Mouse (Mus musculus): ENCODE results near the gene Ltb4r1. TPM values are rescaled to one million over a fixed set of nuclear protein-coding genes. Genes with fewer than 3 reads are reported as not detected.

The Ltb4r1 gene
- polyA plus RNA-seq (2012; rRNA removed) = 0.25 and 0.45 TPM in 2 replicates

DNA sequence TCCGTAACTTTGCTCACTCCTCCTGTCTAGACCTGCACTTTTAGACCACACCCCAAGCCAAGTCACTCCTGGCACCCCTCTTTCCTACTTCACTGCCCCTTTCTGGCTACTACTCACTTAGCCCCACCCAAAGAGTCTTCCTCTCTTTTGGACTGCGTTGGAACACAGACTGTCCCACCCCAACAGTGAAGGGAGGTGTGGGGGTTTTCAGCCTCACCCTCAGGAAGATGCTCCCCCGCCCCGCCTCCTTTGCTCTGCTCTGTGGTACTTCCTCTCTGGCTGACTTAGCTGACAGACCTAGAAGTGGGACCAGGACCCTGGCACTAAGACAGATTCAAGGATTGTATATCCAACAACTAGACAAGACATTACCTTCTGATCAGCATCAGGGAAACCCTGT lies at the start of gene Ltb4r1:
TSS of gene Ltb4r1 (plus strand) at position 267 of the 400 bp plus-strand sequence.
- H3K4me3 ChIP-seq (ENCODE audit: insufficient read depth, low read length) = no peak within 1 kb of the TSS
- H3K27ac ChIP-seq (ENCODE audit: insufficient read depth, low read length) = no peak within 1 kb of the TSS
- TF ChIP-seq POLR2A (IDR thresholded peaks at IDR 0.05; ENCODE audit: extremely low read depth, insufficient read depth, low read length) (no peak), CTCF (IDR thresholded peaks at IDR 0.05; ENCODE audit: extremely low read depth, insufficient read depth, low read length) (no peak)
- H3K4me1 ChIP-seq (ENCODE audit: control insufficient read depth, insufficient read depth, low read length) = no peaks in the 10 kb centered on the region

DNA sequence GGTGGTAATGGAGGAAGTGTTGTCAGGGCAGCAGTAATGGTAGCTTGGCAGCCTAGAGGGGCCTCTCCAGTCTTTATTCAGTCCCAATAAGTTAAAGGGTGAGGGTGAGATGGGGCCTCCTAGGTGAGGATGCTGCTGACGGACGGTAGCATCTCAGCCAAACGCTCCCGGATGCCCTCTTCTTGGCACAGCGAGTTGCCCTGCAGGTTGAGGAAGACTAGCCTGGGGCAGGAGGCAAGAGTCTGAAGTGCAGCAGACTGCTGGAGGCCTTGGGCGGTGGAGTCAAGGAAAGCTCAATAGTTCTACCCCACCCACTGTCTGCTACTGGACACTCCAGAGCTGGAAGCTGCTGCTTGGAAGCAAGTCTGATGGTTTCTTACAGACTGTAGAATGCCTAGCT lies 49.5 kb upstream of the Ltb4r1 start:
- no peak for TF ChIP-seq CTCF (IDR thresholded peaks at IDR 0.05; ENCODE audit: extremely low read depth, insufficient read depth, low read length)
- TF ChIP-seq POLR2A (IDR thresholded peaks at IDR 0.05; ENCODE audit: extremely low read depth, insufficient read depth, low read length) = no peak
- no peak overlapping the region for H3K4me3 ChIP-seq (ENCODE audit: insufficient read depth, low read length)
- no peak overlapping the region for H3K27ac ChIP-seq (ENCODE audit: insufficient read depth, low read length)
- H3K4me1 ChIP-seq (ENCODE audit: control insufficient read depth, insufficient read depth, low read length) = no peaks in the 10 kb centered on the region

DNA sequence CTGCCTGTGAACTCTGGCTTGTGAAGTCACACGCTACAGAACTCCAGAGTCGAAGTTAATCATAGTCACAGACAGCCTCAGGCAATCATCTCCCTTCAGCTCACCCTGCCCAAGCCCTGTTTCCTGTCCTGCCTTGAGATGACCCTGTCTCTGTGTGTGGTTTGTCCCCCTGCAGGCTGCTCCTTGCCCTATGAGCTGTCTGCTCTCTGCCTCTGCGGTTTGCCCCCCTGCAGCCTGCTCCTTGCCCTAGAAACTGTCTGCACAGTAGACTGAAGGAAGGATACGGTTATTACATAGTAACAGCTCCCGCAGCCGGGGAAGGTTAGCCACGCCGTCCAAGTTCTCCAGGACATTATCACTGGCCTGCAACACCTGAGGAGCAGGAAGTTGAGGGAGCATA lies 48.9 kb upstream of the Ltb4r1 start:
- no peak overlapping the region for H3K4me3 ChIP-seq (ENCODE audit: insufficient read depth, low read length)
- no peak for TF ChIP-seq CTCF (IDR thresholded peaks at IDR 0.05; ENCODE audit: extremely low read depth, insufficient read depth, low read length)
- no peak for TF ChIP-seq POLR2A (IDR thresholded peaks at IDR 0.05; ENCODE audit: extremely low read depth, insufficient read depth, low read length)
- no peaks in the 10 kb centered on the region for H3K4me1 ChIP-seq (ENCODE audit: control insufficient read depth, insufficient read depth, low read length)
- no peak overlapping the region for H3K27ac ChIP-seq (ENCODE audit: insufficient read depth, low read length)

DNA sequence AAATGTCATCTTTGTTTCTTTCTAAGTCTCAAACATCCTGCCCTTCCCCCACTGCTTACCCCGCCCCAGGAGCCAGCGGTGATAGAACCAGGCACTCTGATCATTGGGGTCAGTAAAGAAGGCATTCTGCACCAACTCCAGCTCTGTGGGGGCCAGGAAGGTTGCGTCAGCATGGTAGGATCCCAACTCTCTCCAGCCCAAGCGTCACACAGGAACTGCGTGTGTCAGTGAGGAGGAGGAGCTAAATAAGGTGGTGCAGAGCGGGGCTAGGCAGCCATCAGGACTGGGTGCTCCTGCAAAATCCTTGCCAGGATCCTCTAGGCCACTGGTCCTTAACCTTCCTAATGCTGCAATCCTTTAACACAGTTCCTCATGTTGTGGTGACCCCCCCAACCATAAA lies 46.0 kb upstream of the Ltb4r1 start:
- H3K4me1 ChIP-seq (ENCODE audit: control insufficient read depth, insufficient read depth, low read length) = no peaks in the 10 kb centered on the region
- H3K27ac ChIP-seq (ENCODE audit: insufficient read depth, low read length) = no peak overlapping the region
- TF ChIP-seq POLR2A (IDR thresholded peaks at IDR 0.05; ENCODE audit: extremely low read depth, insufficient read depth, low read length) = no peak
- no peak for TF ChIP-seq CTCF (IDR thresholded peaks at IDR 0.05; ENCODE audit: extremely low read depth, insufficient read depth, low read length)
- no peak overlapping the region for H3K4me3 ChIP-seq (ENCODE audit: insufficient read depth, low read length)

DNA sequence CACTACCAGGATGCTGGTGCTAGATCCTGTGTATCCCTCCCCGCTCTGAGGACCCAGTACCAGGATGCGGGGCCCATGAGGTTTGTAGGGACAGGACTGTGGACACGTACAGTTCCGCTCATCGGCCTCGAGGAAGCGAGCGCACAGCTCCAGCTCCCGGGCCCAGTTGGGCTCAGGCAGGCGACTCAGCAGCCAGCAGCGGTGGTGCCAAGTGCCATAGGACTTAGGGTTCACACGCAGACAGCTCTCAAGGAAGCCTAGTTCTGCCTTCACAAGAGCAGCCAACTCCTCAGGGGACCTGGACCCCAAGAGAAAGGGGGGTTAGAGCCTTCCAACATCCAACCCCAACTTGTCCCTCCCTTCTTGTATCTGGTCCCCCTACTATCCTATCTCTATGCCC lies 45.1 kb upstream of the Ltb4r1 start:
- TF ChIP-seq POLR2A (IDR thresholded peaks at IDR 0.05; ENCODE audit: extremely low read depth, insufficient read depth, low read length) (no peak), CTCF (IDR thresholded peaks at IDR 0.05; ENCODE audit: extremely low read depth, insufficient read depth, low read length) (no peak)
- H3K27ac ChIP-seq (ENCODE audit: insufficient read depth, low read length) = no peak overlapping the region
- H3K4me3 ChIP-seq (ENCODE audit: insufficient read depth, low read length) = no peak overlapping the region
- H3K4me1 ChIP-seq (ENCODE audit: control insufficient read depth, insufficient read depth, low read length) = no peaks in the 10 kb centered on the region

DNA sequence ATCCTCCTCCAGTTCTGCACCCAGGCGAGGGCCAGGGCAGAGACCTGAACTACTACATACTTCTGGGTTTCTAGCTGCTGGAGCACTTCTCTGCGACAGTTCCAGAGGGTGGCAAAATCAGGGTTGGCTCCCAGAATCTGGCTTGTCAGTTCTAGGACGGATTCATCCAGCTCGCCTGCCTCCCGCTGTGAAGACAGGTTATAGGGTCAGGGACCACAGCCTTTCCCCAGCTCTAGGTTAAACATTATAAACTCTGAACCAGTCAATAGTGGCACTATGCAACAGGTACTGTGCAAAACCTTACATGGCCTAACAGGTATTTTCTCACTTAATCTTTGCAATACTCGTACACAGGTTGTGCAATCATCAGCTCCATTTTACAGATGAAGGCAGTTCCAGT lies 44.7 kb upstream of the Ltb4r1 start:
- Histone ChIP-seq H3K4me3 (ENCODE audit: insufficient read depth, low read length) (peak overlapping the region; percentile 62; the same call in 1 of the 2 replicates), H3K4me1 (ENCODE audit: control insufficient read depth, insufficient read depth, low read length) (no peaks in the 10 kb centered on the region), H3K27ac (ENCODE audit: insufficient read depth, low read length) (no peak overlapping the region)
- TF ChIP-seq CTCF (IDR thresholded peaks at IDR 0.05; ENCODE audit: extremely low read depth, insufficient read depth, low read length) (no peak), POLR2A (IDR thresholded peaks at IDR 0.05; ENCODE audit: extremely low read depth, insufficient read depth, low read length) (no peak)

DNA sequence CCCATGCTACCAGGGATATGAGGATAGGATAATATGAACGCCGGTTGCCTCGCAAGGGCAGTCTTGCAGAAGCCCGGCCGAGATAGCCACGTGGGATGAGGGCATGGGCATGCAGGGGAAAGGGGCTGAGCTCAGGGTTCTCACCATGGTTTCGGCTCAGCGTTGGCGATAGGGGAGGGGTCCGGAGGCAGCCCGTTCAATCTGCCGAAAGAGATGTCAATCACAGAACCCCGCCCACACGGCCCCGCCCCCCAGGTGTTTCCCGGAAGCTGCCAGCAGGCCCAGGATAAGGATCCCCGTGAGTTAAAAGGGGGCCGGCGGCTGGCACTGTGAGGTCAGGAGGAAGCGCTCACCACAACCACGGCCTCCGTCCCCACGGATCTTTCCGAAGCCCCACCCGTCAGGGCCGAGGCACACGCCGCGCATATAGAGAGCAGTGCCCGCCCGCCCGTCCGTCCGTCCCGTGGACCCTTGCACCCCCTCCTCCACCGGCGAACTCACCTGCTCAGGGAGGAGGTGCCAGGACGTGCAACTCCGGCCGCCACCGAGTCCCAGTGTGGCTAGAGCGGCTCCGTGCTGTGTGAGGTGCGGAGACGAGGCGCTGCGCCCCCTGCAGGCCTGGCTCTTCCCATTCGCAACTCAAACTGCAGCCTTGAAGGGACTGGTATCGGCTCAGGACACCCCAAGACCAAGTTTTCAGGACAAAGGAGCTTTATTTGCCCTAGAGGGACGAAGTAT lies 43.9 kb upstream of the Ltb4r1 start, which contains the start of gene Rabggta:
TSS of gene Rabggta (minus strand) at position 564 of the 738 bp plus-strand sequence.
- Histone ChIP-seq H3K4me1 (ENCODE audit: control insufficient read depth, insufficient read depth, low read length) (no peaks in the 10 kb centered on the region), H3K4me3 (ENCODE audit: insufficient read depth, low read length) (peak within 1 kb of the TSS; percentile 62), H3K27ac (ENCODE audit: insufficient read depth, low read length) (no peak within 1 kb of the TSS)
- TF ChIP-seq POLR2A (IDR thresholded peaks at IDR 0.05; ENCODE audit: extremely low read depth, insufficient read depth, low read length) = peak; percentile 46; the same call in 1 of the 2 replicates
- peak; percentile 81 for TF ChIP-seq CTCF (IDR thresholded peaks at IDR 0.05; ENCODE audit: extremely low read depth, insufficient read depth, low read length)

DNA sequence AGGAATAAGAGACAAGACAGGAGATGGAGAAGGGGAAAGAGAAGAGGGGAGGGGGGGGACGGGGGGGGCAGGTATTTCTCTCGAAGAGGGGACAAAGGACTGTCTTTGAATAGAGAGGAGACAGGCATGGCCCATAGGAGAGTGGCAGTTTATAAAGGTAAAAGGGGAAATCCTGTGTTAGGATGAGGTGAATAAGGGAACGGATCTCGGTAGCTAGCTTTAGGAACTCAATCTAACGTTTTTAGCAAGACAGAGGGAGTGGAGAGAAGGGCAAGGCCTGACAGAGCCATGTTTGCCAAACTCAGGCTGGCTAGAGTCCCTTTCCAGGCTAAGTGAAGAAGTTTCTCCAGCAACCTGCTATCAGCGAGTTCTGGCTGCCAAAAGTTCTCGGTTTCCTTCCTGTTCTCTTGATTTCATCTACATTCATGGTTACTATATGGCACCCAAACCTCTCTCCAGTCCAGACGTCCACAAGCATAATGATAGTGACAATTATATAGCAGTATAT lies 43.3 kb upstream of the Ltb4r1 start:
- TF ChIP-seq POLR2A (IDR thresholded peaks at IDR 0.05; ENCODE audit: extremely low read depth, insufficient read depth, low read length) (no peak), CTCF (IDR thresholded peaks at IDR 0.05; ENCODE audit: extremely low read depth, insufficient read depth, low read length) (no peak)
- Histone ChIP-seq H3K27ac (ENCODE audit: insufficient read depth, low read length) (no peak overlapping the region), H3K4me1 (ENCODE audit: control insufficient read depth, insufficient read depth, low read length) (no peaks in the 10 kb centered on the region), H3K4me3 (ENCODE audit: insufficient read depth, low read length) (peak overlapping the region; percentile 62)

DNA sequence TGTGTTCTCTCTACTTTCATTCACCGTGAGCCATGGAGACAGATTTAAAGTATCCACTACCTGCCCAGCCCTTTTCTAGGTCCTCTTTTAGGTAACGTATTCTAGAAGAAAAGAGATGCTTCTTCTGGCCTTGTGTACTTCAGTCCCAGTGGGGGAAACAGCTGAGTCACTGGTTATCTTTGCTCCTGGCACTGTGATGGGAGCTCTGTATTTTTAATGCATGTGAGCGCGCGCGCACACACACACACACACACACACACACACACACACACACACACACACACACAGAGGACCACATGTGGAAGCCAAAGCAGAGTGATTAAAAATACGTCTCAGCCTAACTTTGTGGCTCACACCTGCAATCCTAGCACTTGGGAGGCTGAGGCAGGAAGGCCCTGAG lies 42.3 kb upstream of the Ltb4r1 start:
- no peak overlapping the region for H3K27ac ChIP-seq (ENCODE audit: insufficient read depth, low read length)
- no peak overlapping the region for H3K4me3 ChIP-seq (ENCODE audit: insufficient read depth, low read length)
- H3K4me1 ChIP-seq (ENCODE audit: control insufficient read depth, insufficient read depth, low read length) = no peaks in the 10 kb centered on the region
- no peak for TF ChIP-seq CTCF (IDR thresholded peaks at IDR 0.05; ENCODE audit: extremely low read depth, insufficient read depth, low read length)
- no peak for TF ChIP-seq POLR2A (IDR thresholded peaks at IDR 0.05; ENCODE audit: extremely low read depth, insufficient read depth, low read length)

DNA sequence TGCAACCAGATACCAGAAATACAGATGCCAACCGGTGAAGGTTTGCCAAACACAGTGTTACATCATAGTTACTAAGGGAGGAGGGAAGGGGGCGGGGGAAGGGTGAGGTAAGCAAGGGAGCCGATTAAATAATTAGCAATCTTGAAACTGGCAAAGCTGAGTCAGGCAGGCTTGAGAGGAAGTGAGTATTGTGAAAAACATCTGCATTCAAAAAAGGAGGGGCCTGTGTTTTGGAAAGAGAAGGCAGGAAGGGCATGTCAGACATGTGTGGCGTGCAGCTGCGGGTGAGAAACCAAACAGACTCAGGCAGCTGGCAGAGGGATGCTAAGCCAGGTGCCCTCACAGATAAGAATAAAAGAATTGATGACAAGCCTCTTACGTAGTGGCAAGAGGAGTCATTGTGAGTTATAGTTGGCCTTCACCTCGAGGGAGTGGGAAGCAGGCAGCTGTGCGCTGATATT lies 41.3 kb upstream of the Ltb4r1 start:
- no peak overlapping the region for H3K27ac ChIP-seq (ENCODE audit: insufficient read depth, low read length)
- no peak for TF ChIP-seq POLR2A (IDR thresholded peaks at IDR 0.05; ENCODE audit: extremely low read depth, insufficient read depth, low read length)
- no peak for TF ChIP-seq CTCF (IDR thresholded peaks at IDR 0.05; ENCODE audit: extremely low read depth, insufficient read depth, low read length)
- no peak overlapping the region for H3K4me3 ChIP-seq (ENCODE audit: insufficient read depth, low read length)
- H3K4me1 ChIP-seq (ENCODE audit: control insufficient read depth, insufficient read depth, low read length) = no peaks in the 10 kb centered on the region
